Mouse (Mus musculus) CH12.LX (cell line): ENCODE data around the gene Slc29a4. TPM values are rescaled to one million over a fixed set of nuclear protein-coding genes. Genes with fewer than 3 reads are reported as not detected.

Experiments used
- DNase-seq: peaks from one replicate; pipeline ENCODE4 v3.0.0-alpha.2; 2013; ENCODE audit errors: extremely low read depth
- H3K27ac ChIP-seq: 2 replicates; pipeline ENCODE4 v1.5.1; 2012; ENCODE audit warnings: low read depth, mild to moderate bottlenecking, control low read depth, moderate library complexity; ENCODE audit not compliant: insufficient read depth
- H3K27me3 ChIP-seq: replicated peaks from 2 replicates; pipeline ENCODE3; 2012; ENCODE audit warnings: inconsistent platforms
- H3K36me3 ChIP-seq, 2 experiments: replicated peaks in 1 of 2; 2 replicates each; pipeline versions ENCODE3 to v1.6.1; 2012; ENCODE audit warnings: inconsistent platforms in 1 of 2, low read length in 1 of 2, mild to moderate bottlenecking in 1 of 2, mixed read lengths in 1 of 2, moderate library complexity in 1 of 2; ENCODE audit not compliant: control insufficient read depth in 1 of 2, insufficient read depth in 1 of 2
- H3K4me1 ChIP-seq, 2 experiments: 2 replicates each; pipeline ENCODE4 v1.6.1; 2012; ENCODE audit warnings: inconsistent platforms in 1 of 2, moderate library complexity in 1 of 2; ENCODE audit not compliant: insufficient read depth in 2 of 2, control insufficient read depth in 1 of 2
- H3K4me2 ChIP-seq: 2 replicates; pipeline ENCODE4 v1.6.1; 2012; ENCODE audit warnings: low read depth, mild to moderate bottlenecking, control low read depth; ENCODE audit not compliant: poor library complexity, insufficient read depth, severe bottlenecking
- H3K4me3 ChIP-seq, 3 experiments: fragments of 150-350 bp in 1 of 3; sonication (generic) in 1 of 3; replicated peaks in 1 of 3; 2 replicates each; pipeline versions ENCODE3 to v1.5.1; 2011 to 2012; ENCODE audit warnings: low read depth in 2 of 3, low read length in 2 of 3, mild to moderate bottlenecking in 2 of 3, moderate library complexity in 2 of 3, control low read depth in 1 of 3, improper control_type of control experiment in 1 of 3, inconsistent platforms in 1 of 3, mixed read lengths in 1 of 3; ENCODE audit not compliant: poor library complexity in 1 of 3
- H3K79me2 ChIP-seq: replicated peaks from 2 replicates; pipeline ENCODE4 v1.6.1; 2012; ENCODE audit warnings: mild to moderate bottlenecking, moderate library complexity; ENCODE audit not compliant: control insufficient read depth, poor library complexity, insufficient read depth, severe bottlenecking; ENCODE audit errors: extremely low read depth
- H3K9ac ChIP-seq: 2 replicates; pipeline ENCODE4 v1.6.1; 2012; ENCODE audit warnings: low read depth, mild to moderate bottlenecking, control low read depth, moderate library complexity; ENCODE audit not compliant: insufficient read depth
- H3K9me3 ChIP-seq: replicated peaks from 2 replicates; pipeline ENCODE3; 2012; ENCODE audit warnings: low read length, inconsistent platforms, mixed read lengths
- BHLHE40 ChIP-seq: IDR thresholded peaks from 2 replicates; pipeline ENCODE4 v1.6.1; 2011; ENCODE audit warnings: mild to moderate bottlenecking, low read depth, low read length, improper control_type of control experiment
- CTCF ChIP-seq, 2 experiments: IDR thresholded peaks in 1 of 2; conservative IDR thresholded peaks in 1 of 2; 2 replicates each; pipeline ENCODE4 v1.5.1; 2011 to 2012; ENCODE audit warnings: low read depth in 2 of 2, low read length in 2 of 2, improper control_type of control experiment in 1 of 2, inconsistent platforms in 1 of 2, mild to moderate bottlenecking in 1 of 2, moderate library complexity in 1 of 2
- E2F4 ChIP-seq: IDR thresholded peaks from 2 replicates; pipeline ENCODE4 v1.6.1; 2011; ENCODE audit warnings: low read depth, low read length, improper control_type of control experiment; ENCODE audit not compliant: insufficient replicate concordance
- ELF1 ChIP-seq: IDR thresholded peaks from 2 replicates; pipeline ENCODE4 v1.6.1; 2014; ENCODE audit warnings: low read depth, mild to moderate bottlenecking, inconsistent platforms, low read length, improper control_type of control experiment
- EP300 ChIP-seq: IDR thresholded peaks from 2 replicates; pipeline ENCODE4 v1.6.1; 2011; ENCODE audit warnings: low read length, improper control_type of control experiment
- ETS1 ChIP-seq: conservative IDR thresholded peaks from 2 replicates; pipeline ENCODE4 v1.6.1; 2012; ENCODE audit warnings: low read depth, mild to moderate bottlenecking, inconsistent platforms, low read length, improper control_type of control experiment, moderate library complexity
- GABPA ChIP-seq: IDR thresholded peaks from 2 replicates; pipeline ENCODE4 v1.6.1; 2012; ENCODE audit warnings: low read depth, low read length, improper control_type of control experiment, inconsistent platforms; ENCODE audit not compliant: insufficient replicate concordance
- HCFC1 ChIP-seq: IDR thresholded peaks from 2 replicates; pipeline ENCODE4 v1.6.1; 2012; ENCODE audit warnings: low read depth, mild to moderate bottlenecking, inconsistent platforms, low read length, improper control_type of control experiment
- JUN ChIP-seq: IDR thresholded peaks from 2 replicates; pipeline ENCODE4 v1.6.1; 2011; ENCODE audit warnings: low read depth, mild to moderate bottlenecking, low read length, improper control_type of control experiment, moderate library complexity; ENCODE audit not compliant: insufficient read depth
- JUND ChIP-seq: conservative IDR thresholded peaks from 2 replicates; pipeline ENCODE4 v1.6.1; 2011; ENCODE audit warnings: low read depth, low read length, improper control_type of control experiment
- KAT2A ChIP-seq: IDR thresholded peaks from 2 replicates; pipeline ENCODE4 v1.6.1; 2012; ENCODE audit warnings: low read length, improper control_type of control experiment, inconsistent platforms; ENCODE audit not compliant: insufficient replicate concordance
- MAFK ChIP-seq: IDR thresholded peaks from 2 replicates; pipeline ENCODE4 v1.6.1; 2011; ENCODE audit warnings: low read length, improper control_type of control experiment; ENCODE audit not compliant: insufficient replicate concordance
- MAX ChIP-seq: IDR thresholded peaks from 2 replicates; pipeline ENCODE4 v1.6.1; 2011; ENCODE audit warnings: low read length, improper control_type of control experiment
- MAZ ChIP-seq: IDR thresholded peaks from 2 replicates; pipeline ENCODE4 v1.6.1; 2012; ENCODE audit warnings: low read depth, mild to moderate bottlenecking, inconsistent platforms, low read length, improper control_type of control experiment, moderate library complexity
- MXI1 ChIP-seq: IDR thresholded peaks from 2 replicates; pipeline ENCODE4 v1.6.1; 2011; ENCODE audit warnings: mild to moderate bottlenecking, low read depth, low read length, improper control_type of control experiment
- MYC ChIP-seq: IDR thresholded peaks from 2 replicates; pipeline ENCODE4 v1.6.1; 2011; ENCODE audit warnings: low read depth, mild to moderate bottlenecking, improper control_type of control experiment, low read length
- NELFE ChIP-seq: IDR thresholded peaks from 2 replicates; pipeline ENCODE4 v1.6.1; 2011; ENCODE audit warnings: low read depth, low read length, improper control_type of control experiment
- NRF1 ChIP-seq: IDR thresholded peaks from 2 replicates; pipeline ENCODE4 v1.6.1; 2014; ENCODE audit warnings: low read depth, mild to moderate bottlenecking, inconsistent platforms, low read length, improper control_type of control experiment, moderate library complexity
- PAX5 ChIP-seq: IDR thresholded peaks from 2 replicates; pipeline ENCODE4 v1.6.1; 2012; ENCODE audit warnings: low read length, inconsistent platforms, mixed read lengths
- POLR2A ChIP-seq: IDR thresholded peaks from 2 replicates; pipeline ENCODE4 v1.6.1; 2011; ENCODE audit warnings: low read depth, mild to moderate bottlenecking, improper control_type of control experiment, low read length
- RCOR1 ChIP-seq: conservative IDR thresholded peaks from 2 replicates; pipeline ENCODE4 v1.6.1; 2012; ENCODE audit warnings: low read depth, mild to moderate bottlenecking, inconsistent platforms, low read length, improper control_type of control experiment
- SIN3A ChIP-seq: IDR thresholded peaks from 2 replicates; pipeline ENCODE4 v1.6.1; 2012; ENCODE audit warnings: low read length, improper control_type of control experiment, inconsistent platforms
- SMC3 ChIP-seq: IDR thresholded peaks from 2 replicates; pipeline ENCODE4 v1.6.1; 2011; ENCODE audit warnings: low read depth, low read length, improper control_type of control experiment
- TBP ChIP-seq: conservative IDR thresholded peaks from 2 replicates; pipeline ENCODE4 v1.6.1; 2011; ENCODE audit warnings: low read depth, low read length, improper control_type of control experiment
- TCF12 ChIP-seq: IDR thresholded peaks from 2 replicates; pipeline ENCODE4 v1.6.1; 2014; ENCODE audit warnings: low read depth, mild to moderate bottlenecking, inconsistent platforms, low read length, improper control_type of control experiment
- USF1 ChIP-seq: IDR thresholded peaks from 2 replicates; pipeline ENCODE4 v1.6.1; 2014; ENCODE audit warnings: low read depth, mild to moderate bottlenecking, inconsistent platforms, low read length, improper control_type of control experiment
- ZMIZ1 ChIP-seq: IDR thresholded peaks from 2 replicates; pipeline ENCODE4 v1.6.1; 2012; ENCODE audit warnings: low read depth, mild to moderate bottlenecking, inconsistent platforms, low read length, improper control_type of control experiment
- ZNF384 ChIP-seq: IDR thresholded peaks from 2 replicates; pipeline ENCODE4 v1.6.1; 2012; ENCODE audit warnings: low read depth, low read length, improper control_type of control experiment, inconsistent platforms
- dilution Hi-C: fragments of 300-500 bp; cut with MboI; formaldehyde crosslinking; loops from 2 replicates; pipeline ENCODE4 v1.14.3; 2020; ENCODE audit warnings: low sequenced_read_pairs; ENCODE audit not compliant: extremely low pct_unique_long_range_greater_than_20kb, extremely low pct_ligation_motif_present
- in situ Hi-C: fragments of 300-500 bp; cut with MboI; formaldehyde crosslinking; loops from 3 replicates; pipeline ENCODE4 v1.14.3; 2019; ENCODE audit warnings: low sequenced_read_pairs, low pct_ligation_motif_present, low pct_unique_long_range_greater_than_20kb, mixed read lengths
- polyA plus RNA-seq: library from polyadenylated mRNA; unstranded; fragments of >175 nt; gene quantifications from 2 replicates; pipeline ENCODE4 v1.2.1, GENCODE M21; 2012; ENCODE audit warnings: low read depth; ENCODE audit not compliant: insufficient read length
- total RNA-seq, 2 experiments: library from RNA; depleted of rRNA; stranded (reverse); fragments of 300-350 nt in 1 of 2; fragments of >200 nt in 1 of 2; gene quantifications; 2 replicates each; pipeline ENCODE4 v1.2.3; 2012 to 2014

Slc29a4 gene
- total and polyA plus RNA-seq, 3 experiments, result not detected

DNA sequence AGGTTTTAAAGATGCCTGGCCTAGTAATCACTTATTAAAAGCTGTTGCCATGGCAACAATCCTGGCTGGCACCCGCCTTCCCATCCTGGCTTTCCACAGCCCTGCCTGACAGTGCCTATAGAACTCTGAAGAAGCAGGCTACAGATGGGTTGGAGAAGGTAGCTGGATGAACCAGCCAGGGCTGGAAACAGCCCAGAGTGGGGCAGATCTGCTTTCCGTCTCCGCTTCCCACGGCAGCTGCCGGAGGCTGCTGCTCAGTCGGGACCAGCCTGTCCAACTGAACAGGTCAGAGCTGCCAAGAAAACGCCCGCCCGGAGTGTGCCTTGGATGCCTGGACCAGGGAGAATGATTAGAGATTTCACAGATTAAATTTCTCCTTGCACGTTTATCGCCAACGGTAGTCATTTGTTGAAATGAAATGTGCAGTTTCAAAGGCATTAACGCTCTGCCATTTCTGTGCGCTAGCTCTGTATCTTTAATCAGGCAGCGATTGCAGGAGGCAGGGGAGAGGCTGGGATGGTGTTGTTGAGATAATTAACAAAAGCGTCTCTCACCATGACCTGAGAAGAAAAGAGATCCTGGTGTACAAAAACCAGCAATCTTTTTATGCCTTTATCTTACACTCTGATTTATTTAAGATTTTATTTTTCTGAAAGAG is 69.1 kb downstream of the Slc29a4 start:
- Histone ChIP-seq H3K27me3 (no peaks in the 10 kb centered on the region), H3K4me3 (no peak overlapping the region), H3K9me3 (no peaks in the 10 kb centered on the region), H3K4me1 (peaks cover 0 to 9% of the 10 kb centered on the region in 2 experiments; a peak in 2 of 4 replicates), H3K9ac (no peak overlapping the region), H3K79me2 (no peaks in the 10 kb centered on the region), H3K4me2 (no peak overlapping the region), H3K27ac (no peak overlapping the region), H3K36me3 (peaks cover 49 to 96% of the 10 kb centered on the region in 2 experiments)
- DNase-seq, result no peak
- in situ Hi-C loops, result loop anchor here (10.0 kb wide), 2 partner anchors 53 to 113 kb away; partner anchors contain the start of gene Tnrc18
- dilution Hi-C loops, result no loop called here
- TF ChIP-seq BHLHE40 (no peak), MXI1 (no peak), EP300 (no peak), RCOR1 (no peak), ZNF384 (no peak), MYC (no peak), E2F4 (no peak), ZMIZ1 (no peak), KAT2A (no peak), ELF1 (no peak), CTCF (conservative IDR thresholded peaks at IDR 0.05 in 1 of 2, IDR thresholded peaks at IDR 0.05 in 1 of 2; ENCODE audit: low read depth in 2 of 2, low read length in 2 of 2) (no peak), PAX5 (no peak), NELFE (no peak), MAX (no peak), GABPA (no peak), MAFK (no peak), JUN (no peak)

DNA sequence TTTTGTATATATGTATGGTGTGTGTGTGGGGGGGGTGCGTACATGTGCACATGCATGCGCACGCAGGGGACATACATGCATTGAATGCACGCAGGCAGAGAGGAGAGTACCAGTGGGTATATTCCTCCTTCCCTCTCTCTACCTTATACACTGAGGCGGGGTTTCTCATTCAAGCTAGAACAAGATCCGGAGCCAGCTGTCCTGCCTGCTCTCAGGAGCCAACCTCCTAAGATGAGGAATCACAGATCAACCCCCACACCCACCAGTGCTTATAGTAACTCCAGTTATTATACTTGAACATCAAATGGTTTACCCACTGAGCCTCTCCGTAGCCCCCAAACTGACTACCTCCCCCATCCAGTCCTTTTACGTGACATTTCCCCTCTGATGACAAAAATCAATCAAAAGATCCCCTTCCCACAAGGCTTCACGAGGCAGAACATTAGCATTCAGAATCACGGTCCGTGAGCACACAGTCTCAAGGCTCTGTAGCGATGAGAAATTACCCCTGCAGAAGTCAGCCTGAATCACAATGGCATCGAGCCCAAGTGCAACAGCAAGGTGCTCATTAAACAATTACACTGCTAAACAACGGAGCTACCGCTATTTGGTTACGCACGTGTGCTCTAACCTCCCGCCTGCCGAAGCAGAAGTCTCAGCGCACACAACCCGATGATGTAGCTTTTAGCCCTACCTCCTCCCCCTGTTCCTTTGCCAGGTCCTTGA is 69.9 kb downstream of the Slc29a4 start:
- H3K36me3 ChIP-seq, result peaks cover 48 to 96% of the 10 kb centered on the region in 2 experiments
- no peak overlapping the region for H3K9ac ChIP-seq
- TF ChIP-seq MYC (no peak), NRF1 (no peak), TCF12 (no peak), MAZ (no peak), JUND (no peak), HCFC1 (no peak), MAFK (no peak), JUN (no peak), MXI1 (no peak), SIN3A (no peak), ZMIZ1 (no peak), SMC3 (no peak), ETS1 (no peak), EP300 (no peak), USF1 (no peak), TBP (no peak), POLR2A (no peak)
- H3K4me3 ChIP-seq, result no peak overlapping the region
- no peak overlapping the region for H3K4me2 ChIP-seq
- no peaks in the 10 kb centered on the region for H3K27me3 ChIP-seq
- dilution Hi-C loops, result no loop called here
- DNase-seq, result no peak
- in situ Hi-C loops, result loop anchor here (10.0 kb wide), 2 partner anchors 53 to 113 kb away; partner anchors contain the start of gene Tnrc18
- no peak overlapping the region for H3K27ac ChIP-seq
- H3K79me2 ChIP-seq, result no peaks in the 10 kb centered on the region
- peaks cover 0 to 9% of the 10 kb centered on the region in 2 experiments; a peak in 2 of 4 replicates for H3K4me1 ChIP-seq
- H3K9me3 ChIP-seq, result no peaks in the 10 kb centered on the region
